Mouse (Mus musculus) urinary bladder, postnatal 36 days (tissue): Measurements from ENCODE around the gene Cd28.

Source experiments
- DNase-seq, 2 experiments: peaks; one replicate each; pipeline ENCODE4 v3.0.0; 2022; ENCODE audit warnings: low spot score in 2 of 2, mixed read lengths in 1 of 2

The Cd28 gene

GRCm38 (mm10) chr1:60750201-60750765 is 33.7 kb downstream of the Cd28 start:
- DNase-seq: no peak

- DNase-seq: no peak
Measured at GRCm38 (mm10) chr1:60751011-60751410, 34.4 kb downstream of the Cd28 start.

- DNase-seq: no peak
Measured at GRCm38 (mm10) chr1:60752986-60753385, 36.4 kb downstream of the Cd28 start.

- no peak for DNase-seq
Measured at GRCm38 (mm10) chr1:60753981-60754380, 37.4 kb downstream of the Cd28 start.

GRCm38 (mm10) chr1:60755391-60756243 is 39.0 kb downstream of the Cd28 start:
- DNase-seq: no peak

- DNase-seq: no peak
Measured at GRCm38 (mm10) chr1:60757631-60758030, 41.0 kb downstream of the Cd28 start.

- no peak for DNase-seq
Measured at GRCm38 (mm10) chr1:60758226-60758625, 41.6 kb downstream of the Cd28 start.

GRCm38 (mm10) chr1:60759563-60760335 is 43.1 kb downstream of the Cd28 start:
- DNase-seq: no peak

- no peak for DNase-seq
Measured at GRCm38 (mm10) chr1:60760475-60760874, 43.9 kb downstream of the Cd28 start.

GRCm38 (mm10) chr1:60761528-60762171 is 45.0 kb downstream of the Cd28 start:
- no peak for DNase-seq

GRCm38 (mm10) chr1:60762451-60762850 is 45.9 kb downstream of the Cd28 start:
- no peak for DNase-seq

- DNase-seq: no peak
Measured at GRCm38 (mm10) chr1:60762916-60763315, 46.3 kb downstream of the Cd28 start.

- no peak for DNase-seq
Measured at GRCm38 (mm10) chr1:60771771-60772170, 55.2 kb downstream of the Cd28 start.

GRCm38 (mm10) chr1:60773231-60773630 is 56.6 kb downstream of the Cd28 start:
- no peak for DNase-seq

- DNase-seq: no peak
Measured at GRCm38 (mm10) chr1:60776166-60776565, 59.6 kb downstream of the Cd28 start.

- no peak for DNase-seq
Measured at GRCm38 (mm10) chr1:60776906-60777305, 60.3 kb downstream of the Cd28 start.

GRCm38 (mm10) chr1:60778465-60779115 is 62.0 kb downstream of the Cd28 start:
- peak in 1 of 2 experiments; percentile 14 for DNase-seq

GRCm38 (mm10) chr1:60779176-60779575 is 62.6 kb downstream of the Cd28 start:
- no peak for DNase-seq

- no peak for DNase-seq
Measured at GRCm38 (mm10) chr1:60781666-60782065, 65.1 kb downstream of the Cd28 start.

- no peak for DNase-seq
Measured at GRCm38 (mm10) chr1:60793717-60794116, 77.1 kb downstream of the Cd28 start.

- no peak for DNase-seq
Measured at GRCm38 (mm10) chr1:60795677-60796205, 79.1 kb downstream of the Cd28 start.
